Mouse (Mus musculus): ENCODE results near the gene Tmem39a.
A peak's percentile ranks its signal among the peaks of the same experiment; 100 is the strongest.

Gene Tmem39a

GRCm38 (mm10) chr16:38636682-38637081 is 78.2 kb downstream of the Tmem39a start:
- peak; percentile 60 to 68 for DNase-seq

- DNase-seq = no peak
These were observed 78.6 kb downstream of the Tmem39a start for GRCm38 (mm10) chr16:38637085-38637484.
